Mouse (Mus musculus) heart, adult 2 months (tissue): ENCODE measurements around the gene BC029722. TPM values are rescaled to one million over a fixed set of nuclear protein-coding genes. Genes with fewer than 3 reads are reported as not detected.
"Not testable (repeated sequence)": the region's sequence is repeated elsewhere in the genome, so short reads cannot be mapped to it uniquely, and the experiment has no call there.

Experiments used
- DNase-seq, 2 experiments: peaks; one replicate each; pipeline ENCODE4 v3.0.0; 2021
- H3K27ac ChIP-seq: fragments of 200-600 bp; 2 replicates; pipeline ENCODE4 v1.8.1; 2022
- H3K27me3 ChIP-seq: fragments of 200-500 bp; 2 replicates; pipeline ENCODE4 v1.6.1; 2012; ENCODE audit warnings: mild to moderate bottlenecking, low read length, inconsistent platforms, mixed read lengths; ENCODE audit not compliant: control insufficient read depth, insufficient read depth
- H3K36me3 ChIP-seq: fragments of 200-500 bp; 2 replicates; pipeline ENCODE4 v1.6.1; 2012; ENCODE audit warnings: low read length, inconsistent platforms; ENCODE audit not compliant: control insufficient read depth, insufficient read depth
- H3K4me1 ChIP-seq: fragments of 200-500 bp; 2 replicates; pipeline ENCODE4 v1.6.1; 2011; ENCODE audit warnings: low read length; ENCODE audit not compliant: control insufficient read depth, insufficient read depth
- H3K4me3 ChIP-seq: fragments of 200-600 bp; 2 replicates; pipeline ENCODE4 v1.8.1; 2022
- H3K79me2 ChIP-seq: fragments of 200-500 bp; replicated peaks from 2 replicates; pipeline ENCODE4 v1.6.1; 2012; ENCODE audit warnings: mild to moderate bottlenecking, inconsistent platforms, low read length, moderate library complexity, mixed read lengths; ENCODE audit not compliant: control insufficient read depth, insufficient read depth
- H3K9ac ChIP-seq: fragments of 200-500 bp; 2 replicates; pipeline ENCODE4 v1.6.1; 2012; ENCODE audit warnings: low read depth, mild to moderate bottlenecking, control low read depth, inconsistent platforms, low read length, mixed read lengths
- CTCF ChIP-seq: fragments of 200-600 bp; IDR thresholded peaks from 2 replicates; pipeline ENCODE4 v1.8.1; 2022; ENCODE audit warnings: antibody characterized with exemption, mild to moderate bottlenecking, moderate library complexity
- EP300 ChIP-seq: fragments of 200-500 bp; IDR thresholded peaks from 2 replicates; pipeline ENCODE4 v1.6.1; 2011; ENCODE audit warnings: low read depth, low read length, control low read depth; ENCODE audit not compliant: insufficient read depth
- POLR2A ChIP-seq: fragments of 200-500 bp; IDR thresholded peaks from 2 replicates; pipeline ENCODE4 v1.6.1; 2011; ENCODE audit warnings: mild to moderate bottlenecking, low read depth, low read length, control low read depth; ENCODE audit not compliant: insufficient read depth
- WGBS: fragments of 180-500 bp; shearing (Covaris S2); methylation state at CpG from one replicate; pipeline ENCODE4 v1.1.7; 2018; 5-methylcytosine and 5-hydroxymethylcytosine counted together
- intact Hi-C: fragments of 180-260 bp; cut with DNase I; formaldehyde crosslinking; loops from one replicate; pipeline ENCODE4 v1.15.1; 2025
- polyA plus RNA-seq: library from polyadenylated mRNA; depleted of rRNA; stranded (reverse); fragments of >200 nt; gene quantifications from 2 replicates; pipeline ENCODE4 v1.2.3, GENCODE M21; 2012
- total RNA-seq, 2 experiments: library from RNA; stranded (reverse); gene quantifications; 2 replicates each; pipeline ENCODE4 v1.2.3; 2021

The BC029722 gene
- total and polyA plus RNA-seq, 3 experiments = 25.4 to 43.7 (median 28.9) TPM

- intact Hi-C loops = no loop called here
- H3K4me1 ChIP-seq = no peaks in the 10 kb centered on the region
- no peaks in the 10 kb centered on the region for H3K36me3 ChIP-seq
- H3K79me2 ChIP-seq = no peaks in the 10 kb centered on the region
- no peak overlapping the region for H3K27ac ChIP-seq
- 58% methylated on average over 3 of the region's 3 CpGs for WGBS
- TF ChIP-seq EP300 = no peak
- TF ChIP-seq CTCF = no peak
- no peak for TF ChIP-seq POLR2A
- H3K9ac ChIP-seq = no peak overlapping the region
- H3K4me3 ChIP-seq = no peak overlapping the region
- H3K27me3 ChIP-seq = no peaks in the 10 kb centered on the region
- no peak for DNase-seq
Observed at GRCm38 (mm10) chr2:155837961-155838360, 18.7 kb upstream of the BC029722 start.

- WGBS = 48% methylated on average over 9 of the region's 9 CpGs
- H3K36me3 ChIP-seq = no peaks in the 10 kb centered on the region
- no peaks in the 10 kb centered on the region for H3K79me2 ChIP-seq
- DNase-seq = no peak
- no peak within 1 kb of the TSS for H3K9ac ChIP-seq
- no peaks in the 10 kb centered on the region for H3K27me3 ChIP-seq
- no peak within 1 kb of the TSS for H3K27ac ChIP-seq
- H3K4me1 ChIP-seq = no peaks in the 10 kb centered on the region
- no peak within 1 kb of the TSS for H3K4me3 ChIP-seq
- TF ChIP-seq EP300 (no peak), POLR2A (no peak), CTCF (no peak)
- intact Hi-C loops = no loop called here
Observed at GRCm38 (mm10) chr2:155834732-155835131, 15.5 kb upstream of the BC029722 start, which contains the start of gene Fam83c. Fam83c (minus strand) TSS chr2:155834854.

- H3K79me2 ChIP-seq, H3K4me3 ChIP-seq, H3K9ac ChIP-seq, H3K36me3 ChIP-seq, DNase-seq, intact Hi-C loops, H3K27me3 ChIP-seq, H3K27ac ChIP-seq, H3K4me1 ChIP-seq: not testable (repeated sequence)
- WGBS = 69% methylated on average over 1 of the region's 1 CpGs
- TF ChIP-seq CTCF = peak; percentile 53
Observed at GRCm38 (mm10) chr2:155832087-155832486, 12.9 kb upstream of the BC029722 start.

GRCm38 (mm10) chr2:155831302-155831701, 12.1 kb upstream of the BC029722 start:
- Histone ChIP-seq H3K27me3 (no peaks in the 10 kb centered on the region), H3K79me2 (no peaks in the 10 kb centered on the region), H3K4me3 (no peak overlapping the region), H3K9ac (no peak overlapping the region), H3K4me1 (no peaks in the 10 kb centered on the region), H3K27ac (no peak overlapping the region), H3K36me3 (no peaks in the 10 kb centered on the region)
- intact Hi-C loops = no loop called here
- TF ChIP-seq CTCF (peak; percentile 26), EP300 (no peak)
- DNase-seq = no peak
- 53% methylated on average over 9 of the region's 9 CpGs for whole genome bisulfite sequencing

GRCm38 (mm10) chr2:155830841-155831240, 11.6 kb upstream of the BC029722 start:
- no peak for TF ChIP-seq CTCF
- no peak for TF ChIP-seq POLR2A
- TF ChIP-seq EP300 = no peak
- no peaks in the 10 kb centered on the region for H3K79me2 ChIP-seq
- H3K4me1 ChIP-seq = no peaks in the 10 kb centered on the region
- H3K36me3 ChIP-seq = no peaks in the 10 kb centered on the region
- no peak overlapping the region for H3K27ac ChIP-seq
- WGBS = 88% methylated on average over 8 of the region's 8 CpGs
- H3K27me3 ChIP-seq = no peaks in the 10 kb centered on the region
- intact Hi-C loops = no loop called here
- H3K4me3 ChIP-seq = no peak overlapping the region
- no peak overlapping the region for H3K9ac ChIP-seq
- no peak for DNase-seq

GRCm38 (mm10) chr2:155826630-155827424, 7.6 kb upstream of the BC029722 start, which contains the start of gene Eif6:
Eif6 (minus strand) TSS chr2:155826925.
- TF ChIP-seq EP300 = 0 out of 2 replicates have a peak, but pooled peaks have one; percentile 11
- peak; percentile 87 for TF ChIP-seq POLR2A
- TF ChIP-seq CTCF = no peak
- Histone ChIP-seq H3K79me2 (0 out of 2 replicates have a peak, but pooled peaks cover 2% of the 10 kb centered on the region), H3K4me1 (no peaks in the 10 kb centered on the region), H3K27ac (peak within 1 kb of the TSS; percentile 68), H3K4me3 (peak within 1 kb of the TSS; percentile 86), H3K36me3 (no peaks in the 10 kb centered on the region), H3K27me3 (no peaks in the 10 kb centered on the region), H3K9ac (peak within 1 kb of the TSS; percentile 68)
- peak; percentile 86 to 91 for DNase-seq
- intact Hi-C loops = no loop called here
- 2% methylated on average over 27 of the region's 27 CpGs for WGBS
